Mouse (Mus musculus) ES-Bruce4 (cell line): ENCODE data around the gene Pgam5.

Experiments
- CTCF ChIP-seq: IDR thresholded peaks from one replicate; pipeline ENCODE4 v1.8.1; 2011; ENCODE audit warnings: low read depth, low read length
- EP300 ChIP-seq: IDR thresholded peaks from 2 replicates; pipeline ENCODE4 v1.6.1; 2011; ENCODE audit warnings: low read depth, low read length; ENCODE audit not compliant: insufficient read depth
- POLR2A ChIP-seq: IDR thresholded peaks from one replicate; pipeline ENCODE4 v1.8.1; 2011; ENCODE audit warnings: low read length; ENCODE audit not compliant: insufficient read depth

- TF ChIP-seq CTCF = no peak
- no peak for TF ChIP-seq EP300
- TF ChIP-seq POLR2A = no peak
Measured at GRCm38 (mm10) chr5:110227336-110227883, 42.3 kb downstream of the Pgam5 start.
